Mouse (Mus musculus): ENCODE data around the gene B020031M17Rik. TPM values are rescaled to one million over a fixed set of nuclear protein-coding genes. Genes with fewer than 3 reads are reported as not detected.
"Not testable (repeated sequence)": the region's sequence is repeated elsewhere in the genome, so short reads cannot be mapped to it uniquely, and the experiment has no call there.

Gene B020031M17Rik
- not detected for total RNA-seq (2021)
- long read RNA-seq, experiment 1: 0 reads
- long read RNA-seq, experiment 2: 0 reads

DNA sequence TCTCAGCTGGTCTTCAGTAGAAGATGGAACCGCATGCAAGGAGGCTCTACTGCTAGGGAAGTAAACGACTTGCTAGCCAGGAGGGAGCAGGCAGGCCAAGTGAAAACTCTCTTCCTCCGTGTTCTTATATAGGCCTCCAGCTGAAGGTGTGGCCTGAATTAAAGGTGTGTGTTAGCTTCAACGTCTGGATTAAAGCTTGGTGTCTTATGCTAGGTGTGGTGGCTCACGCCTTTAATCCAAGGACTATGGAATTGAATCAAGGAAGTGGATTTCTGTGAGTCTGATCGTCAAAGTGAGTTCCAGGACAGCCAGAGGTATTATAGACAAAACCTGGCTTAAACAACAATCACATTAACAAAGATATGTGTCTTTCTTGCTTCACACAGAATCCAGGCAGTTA lies at the start of gene B020031M17Rik:
Gene B020031M17Rik, minus strand, starts transcription at position 101 of the 400 bp plus-strand sequence.
- DNase-seq; intact Hi-C loops (cut with DNase I; ENCODE audit: low total_unique reads): not testable (repeated sequence)

GRCm38 (mm10) chr13:119999215-119999614 lies 48.6 kb upstream of the B020031M17Rik start:
- DNase-seq; intact Hi-C loops (cut with DNase I; ENCODE audit: low total_unique reads): not testable (repeated sequence)

DNA sequence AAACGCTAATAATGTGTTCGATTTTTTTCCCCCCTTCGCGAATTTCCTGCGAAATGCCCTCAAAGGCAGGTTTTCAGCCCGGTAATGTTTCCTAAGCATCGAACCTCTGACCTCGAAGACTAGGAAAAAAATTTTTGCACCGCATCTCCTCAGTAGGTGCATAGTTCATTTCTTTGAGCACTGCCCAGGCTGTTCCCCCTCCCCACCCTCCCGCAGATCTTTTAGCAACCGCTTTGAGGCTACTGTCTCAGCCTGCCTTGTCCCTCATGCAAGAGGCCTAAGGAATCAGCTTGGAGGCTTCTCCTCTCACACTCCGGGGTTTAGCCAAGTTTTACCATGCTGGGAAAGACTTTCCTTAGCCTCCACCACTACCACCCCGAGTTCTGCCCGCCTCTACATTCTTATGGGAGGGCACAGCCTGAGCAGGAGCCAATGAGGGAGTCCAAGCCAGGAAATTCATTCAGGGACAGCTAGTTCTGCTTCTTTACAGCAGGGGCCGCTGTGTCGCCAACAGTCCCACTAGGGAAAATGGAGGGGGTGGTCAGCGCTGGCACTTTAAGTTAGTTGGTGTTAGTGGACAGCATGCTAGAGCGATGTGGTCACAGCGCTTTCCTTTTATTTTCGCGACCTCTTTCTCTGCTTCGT lies 48.0 kb upstream of the B020031M17Rik start:
- DNase-seq; intact Hi-C loops (cut with DNase I; ENCODE audit: low total_unique reads): not testable (repeated sequence)

GRCm38 (mm10) chr13:119991917-119992496 lies 41.4 kb upstream of the B020031M17Rik start:
- DNase-seq; intact Hi-C loops (cut with DNase I; ENCODE audit: low total_unique reads): not testable (repeated sequence)

GRCm38 (mm10) chr13:119991264-119991663 lies 40.7 kb upstream of the B020031M17Rik start:
- intact Hi-C loops (cut with DNase I; ENCODE audit: low total_unique reads); DNase-seq: not testable (repeated sequence)

DNA sequence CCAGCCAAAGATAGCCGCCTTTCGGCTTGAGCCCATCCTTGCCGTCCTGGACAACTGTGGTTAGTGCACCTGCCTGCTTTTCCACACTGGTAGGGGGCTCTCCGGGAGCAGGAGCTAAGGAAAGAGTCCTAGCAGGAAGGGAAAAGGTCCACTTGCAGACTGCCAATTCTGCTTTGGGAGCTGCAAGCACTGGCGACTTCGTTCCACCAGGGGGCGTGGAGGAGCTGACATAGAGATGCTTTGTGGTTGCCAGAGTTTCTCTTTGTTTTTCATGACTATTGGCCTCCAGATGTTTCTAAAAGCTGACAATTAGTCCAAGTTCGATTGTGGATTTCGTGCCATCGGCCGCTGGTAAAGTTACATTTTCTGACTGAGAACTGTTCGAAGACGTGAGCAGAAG lies 18.6 kb upstream of the B020031M17Rik start:
- DNase-seq; intact Hi-C loops (cut with DNase I; ENCODE audit: low total_unique reads): not testable (repeated sequence)

GRCm38 (mm10) chr13:119968193-119968592 lies 17.6 kb upstream of the B020031M17Rik start:
- DNase-seq; intact Hi-C loops (cut with DNase I; ENCODE audit: low total_unique reads): not testable (repeated sequence)

GRCm38 (mm10) chr13:119965968-119966367 lies 15.4 kb upstream of the B020031M17Rik start:
- DNase-seq: peak; percentile 7
- intact Hi-C loops (cut with DNase I; ENCODE audit: low total_unique reads): not testable (repeated sequence)

DNA sequence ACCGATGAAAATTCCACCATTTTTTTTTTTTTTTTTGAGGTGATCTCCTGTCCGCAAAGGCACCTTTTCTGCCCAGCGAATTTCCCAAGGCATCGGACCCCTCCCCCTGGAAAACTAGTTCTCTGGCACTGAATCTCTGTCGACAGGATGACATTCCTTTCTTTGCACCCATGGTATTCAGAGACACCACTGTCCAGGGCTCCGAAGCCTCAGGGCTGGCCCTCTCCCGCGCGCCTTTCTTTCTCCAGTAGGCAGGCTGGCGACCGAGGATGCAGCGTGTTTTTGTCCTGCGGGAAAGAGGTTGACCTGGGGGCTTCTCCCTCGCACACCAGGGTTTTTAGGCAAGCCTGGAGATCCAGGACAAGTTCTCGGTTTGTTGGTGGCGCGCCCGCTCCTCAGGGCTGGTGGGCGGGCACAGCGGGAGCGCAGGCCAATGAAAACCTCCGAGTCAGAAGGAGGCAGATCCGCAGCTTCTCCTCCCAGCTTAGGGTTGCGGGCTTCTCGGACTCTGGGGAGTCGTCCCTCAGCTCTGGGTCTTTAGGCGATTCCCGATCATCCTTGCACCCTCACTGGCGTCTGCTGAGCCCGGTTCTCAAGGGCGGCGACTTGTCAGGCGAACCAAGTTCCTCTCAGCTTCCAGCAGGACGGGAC lies 14.8 kb upstream of the B020031M17Rik start:
- intact Hi-C loops (cut with DNase I; ENCODE audit: low total_unique reads): not testable (repeated sequence)

GRCm38 (mm10) chr13:119962856-119963255 lies 12.2 kb upstream of the B020031M17Rik start:
- intact Hi-C loops (cut with DNase I; ENCODE audit: low total_unique reads); DNase-seq: not testable (repeated sequence)

More for the DNA sequence above, 14.8 kb upstream of the B020031M17Rik start:
- not testable (repeated sequence) for DNase-seq

DNA sequence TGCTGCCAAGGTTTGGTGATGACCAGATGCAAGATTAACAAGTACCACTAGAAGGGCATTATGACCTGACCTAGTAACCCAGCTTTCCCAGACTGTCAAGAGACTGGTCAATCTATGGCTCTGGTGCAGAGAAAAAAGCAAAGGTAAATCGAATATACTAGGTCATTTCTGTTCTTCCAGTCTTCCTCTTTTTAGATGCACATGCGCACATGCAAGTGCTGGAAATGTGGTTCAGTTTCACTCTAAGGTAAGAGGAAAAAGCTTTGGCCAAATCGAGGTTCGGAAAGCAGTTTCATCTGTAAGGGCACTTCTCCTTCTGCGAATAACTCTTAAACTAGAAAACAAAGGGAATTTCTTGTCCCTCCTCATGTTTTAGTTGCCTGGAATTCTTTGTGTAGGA lies 5.0 kb upstream of the B020031M17Rik start:
- intact Hi-C loops (cut with DNase I; ENCODE audit: low total_unique reads); DNase-seq: not testable (repeated sequence)

GRCm38 (mm10) chr13:119955089-119955488 lies 4.5 kb upstream of the B020031M17Rik start:
- intact Hi-C loops (cut with DNase I; ENCODE audit: low total_unique reads); DNase-seq: not testable (repeated sequence)

GRCm38 (mm10) chr13:119929172-119929571 lies 21.4 kb downstream of the B020031M17Rik start, which contains the start of gene Gm21761:
Gene Gm21761, minus strand, starts transcription at chr13:119929272.
- DNase-seq; intact Hi-C loops (cut with DNase I; ENCODE audit: low total_unique reads): not testable (repeated sequence)

DNA sequence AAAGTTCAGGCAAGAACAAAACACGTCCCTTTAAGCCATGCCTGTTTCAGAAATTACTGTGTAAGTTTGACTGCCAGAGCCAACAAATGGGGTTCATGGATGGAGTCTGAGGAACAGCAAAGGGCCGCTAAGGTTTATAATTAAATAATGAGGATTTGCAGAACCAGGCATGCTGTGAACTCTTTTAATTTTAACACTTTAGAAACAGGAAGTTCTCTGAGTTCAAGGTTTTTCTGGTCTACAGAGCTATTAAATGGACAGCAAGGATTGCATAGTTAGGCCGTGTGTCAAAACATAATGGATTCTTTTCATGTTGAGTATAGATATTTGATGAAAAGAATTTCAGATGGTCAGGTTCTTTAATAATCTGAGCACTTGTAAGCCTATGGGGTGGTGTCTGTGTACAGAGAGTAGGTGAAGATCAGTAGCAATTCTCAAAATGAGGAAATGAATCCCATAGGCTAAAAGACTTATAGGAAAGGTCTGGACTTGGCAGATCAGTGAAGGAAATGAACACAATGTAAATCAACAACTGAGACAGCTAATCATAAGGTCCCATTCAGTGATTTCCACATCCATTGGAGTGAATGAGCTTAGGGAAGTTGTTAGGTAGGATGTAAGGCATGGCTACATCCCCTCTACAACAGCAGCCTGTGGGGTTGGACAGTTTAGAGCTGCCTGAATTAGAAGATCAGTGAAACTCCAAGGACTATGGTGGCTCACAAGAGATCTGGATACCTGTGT lies 25.8 kb downstream of the B020031M17Rik start:
- intact Hi-C loops (cut with DNase I; ENCODE audit: low total_unique reads); DNase-seq: not testable (repeated sequence)

- intact Hi-C loops (cut with DNase I; ENCODE audit: low total_unique reads); DNase-seq: not testable (repeated sequence)
These were observed 33.5 kb downstream of the B020031M17Rik start for GRCm38 (mm10) chr13:119916966-119917722.

DNA sequence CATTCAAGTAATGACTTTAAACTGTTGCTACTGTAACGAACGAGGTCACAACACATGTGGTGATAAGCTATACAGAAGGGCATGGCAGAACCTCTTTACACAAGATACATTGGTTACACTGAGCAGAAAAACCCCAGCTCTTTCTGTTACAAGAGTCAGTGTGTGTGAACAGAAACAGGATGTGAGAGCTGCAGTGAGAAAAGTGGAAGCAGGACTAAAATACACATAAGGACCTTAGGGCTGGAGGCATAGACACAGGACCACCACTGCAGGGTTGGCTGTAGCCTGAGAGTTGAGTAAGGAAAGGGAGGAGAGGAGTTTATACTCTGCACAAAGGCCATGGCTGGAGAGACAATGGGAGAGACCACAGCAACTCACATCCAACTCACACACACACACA lies 34.2 kb downstream of the B020031M17Rik start:
- intact Hi-C loops (cut with DNase I; ENCODE audit: low total_unique reads); DNase-seq: not testable (repeated sequence)
